Mouse (Mus musculus): ENCODE measurements at regions not wholly inside any gene's neighbourhood (a gene's known extent, or its start where the extent isn't known, plus 50 kb on each side); places are given as distances from the start of the nearest gene placed in this dataset.
"Not testable (repeated sequence)": the region's sequence is repeated elsewhere in the genome, so short reads cannot be mapped to it uniquely, and the experiment has no call there.

GRCm38 (mm10) chr4:89550515-89550914 is 128.7 kb upstream of the Dmrta1 start:
- 78% methylated on average over 2 of the region's 2 CpGs for WGBS
- H3K4me1 ChIP-seq (ENCODE audit: control insufficient read depth, insufficient read depth, low read length) = no peaks in the 10 kb centered on the region
- no peak overlapping the region for H3K9ac ChIP-seq (ENCODE audit: low read depth, low read length, severe bottlenecking)
- H3K27me3 ChIP-seq (ENCODE audit: control insufficient read depth, insufficient read depth, low read length) = no peaks in the 10 kb centered on the region
- H3K27ac ChIP-seq (replicated peaks; ENCODE audit: low read depth, low read length) = no peak overlapping the region
- H3K4me3 ChIP-seq (replicated peaks; ENCODE audit: low read length) = no peak overlapping the region
- no peak for TF ChIP-seq POLR2A (IDR thresholded peaks at IDR 0.05; ENCODE audit: borderline replicate concordance, extremely low read depth, insufficient read depth, insufficient read length)
- H3K9me3 ChIP-seq (ENCODE audit: control insufficient read depth, low read length) = no peaks in the 10 kb centered on the region
- no peaks in the 10 kb centered on the region for H3K36me3 ChIP-seq (ENCODE audit: control insufficient read depth, insufficient read depth, low read length)
- ATAC-seq (ENCODE audit: low FRiP score, low read depth) (no peak), DNase-seq (ENCODE audit: low spot score) (no peak)
- no peak overlapping the region for H3K4me2 ChIP-seq (replicated peaks; ENCODE audit: low read depth, low read length, severe bottlenecking)

GRCm38 (mm10) chr4:89532462-89532861 is 146.8 kb upstream of the Dmrta1 start:
- ATAC-seq (ENCODE audit: low FRiP score, low read depth) = no peak
- no peak overlapping the region for H3K9ac ChIP-seq (ENCODE audit: low read depth, low read length, severe bottlenecking)
- no peak overlapping the region for H3K4me2 ChIP-seq (replicated peaks; ENCODE audit: low read depth, low read length, severe bottlenecking)
- peak; percentile 35 for DNase-seq (ENCODE audit: low spot score)
- TF ChIP-seq POLR2A (IDR thresholded peaks at IDR 0.05; ENCODE audit: borderline replicate concordance, extremely low read depth, insufficient read depth, insufficient read length) = no peak
- H3K27ac ChIP-seq (replicated peaks; ENCODE audit: low read depth, low read length) = no peak overlapping the region
- WGBS = 17% methylated on average over 4 of the region's 4 CpGs
- H3K9me3 ChIP-seq (ENCODE audit: control insufficient read depth, low read length) = no peaks in the 10 kb centered on the region
- no peak overlapping the region for H3K4me3 ChIP-seq (replicated peaks; ENCODE audit: low read length)
- H3K4me1 ChIP-seq (ENCODE audit: control insufficient read depth, insufficient read depth, low read length) = no peaks in the 10 kb centered on the region
- no peaks in the 10 kb centered on the region for H3K27me3 ChIP-seq (ENCODE audit: control insufficient read depth, insufficient read depth, low read length)
- no peaks in the 10 kb centered on the region for H3K36me3 ChIP-seq (ENCODE audit: control insufficient read depth, insufficient read depth, low read length)

GRCm38 (mm10) chr4:89530050-89530911 is 149.0 kb upstream of the Dmrta1 start:
- DNase-seq (ENCODE audit: low spot score) = no peak
- H3K9me3 ChIP-seq (ENCODE audit: control insufficient read depth, low read length) = no peaks in the 10 kb centered on the region
- 73% methylated on average over 5 of the region's 5 CpGs for WGBS

GRCm38 (mm10) chr4:89527966-89528365 is 151.3 kb upstream of the Dmrta1 start:
- H3K9me3 ChIP-seq (ENCODE audit: control insufficient read depth, low read length) = no peaks in the 10 kb centered on the region
- DNase-seq (ENCODE audit: low spot score) (no peak), ATAC-seq (ENCODE audit: low FRiP score, low read depth) (no peak)
- H3K9ac ChIP-seq (ENCODE audit: low read depth, low read length, severe bottlenecking) = no peak overlapping the region
- no peak overlapping the region for H3K4me2 ChIP-seq (replicated peaks; ENCODE audit: low read depth, low read length, severe bottlenecking)
- H3K27me3 ChIP-seq (ENCODE audit: control insufficient read depth, insufficient read depth, low read length) = peaks cover 21% of the 10 kb centered on the region
- H3K36me3 ChIP-seq (ENCODE audit: control insufficient read depth, insufficient read depth, low read length) = no peaks in the 10 kb centered on the region
- H3K4me3 ChIP-seq (replicated peaks; ENCODE audit: low read length) = no peak overlapping the region
- no peaks in the 10 kb centered on the region for H3K4me1 ChIP-seq (ENCODE audit: control insufficient read depth, insufficient read depth, low read length)
- no peak for TF ChIP-seq POLR2A (IDR thresholded peaks at IDR 0.05; ENCODE audit: borderline replicate concordance, extremely low read depth, insufficient read depth, insufficient read length)
- WGBS = 53% methylated on average over 1 of the region's 1 CpGs
- H3K27ac ChIP-seq (replicated peaks; ENCODE audit: low read depth, low read length) = no peak overlapping the region

More at GRCm38 (mm10) chr4:89530050-89530911, 149.0 kb upstream of the Dmrta1 start:
- Histone ChIP-seq H3K4me3 (replicated peaks; ENCODE audit: low read length) (no peak overlapping the region), H3K4me1 (ENCODE audit: control insufficient read depth, insufficient read depth, low read length) (no peaks in the 10 kb centered on the region), H3K9ac (ENCODE audit: low read depth, low read length, severe bottlenecking) (no peak overlapping the region), H3K4me2 (replicated peaks; ENCODE audit: low read depth, low read length, severe bottlenecking) (no peak overlapping the region), H3K36me3 (ENCODE audit: control insufficient read depth, insufficient read depth, low read length) (no peaks in the 10 kb centered on the region), H3K27ac (replicated peaks; ENCODE audit: low read depth, low read length) (no peak overlapping the region), H3K27me3 (ENCODE audit: control insufficient read depth, insufficient read depth, low read length) (peaks cover 5% of the 10 kb centered on the region)
- no peak for TF ChIP-seq POLR2A (IDR thresholded peaks at IDR 0.05; ENCODE audit: borderline replicate concordance, extremely low read depth, insufficient read depth, insufficient read length)
- ATAC-seq (ENCODE audit: low FRiP score, low read depth) = no peak

GRCm38 (mm10) chr4:89527326-89527725 is 151.9 kb upstream of the Dmrta1 start:
- Histone ChIP-seq H3K36me3 (ENCODE audit: control insufficient read depth, insufficient read depth, low read length) (no peaks in the 10 kb centered on the region), H3K9ac (ENCODE audit: low read depth, low read length, severe bottlenecking) (no peak overlapping the region), H3K4me1 (ENCODE audit: control insufficient read depth, insufficient read depth, low read length) (no peaks in the 10 kb centered on the region), H3K9me3 (ENCODE audit: control insufficient read depth, low read length) (no peaks in the 10 kb centered on the region), H3K4me2 (replicated peaks; ENCODE audit: low read depth, low read length, severe bottlenecking) (no peak overlapping the region), H3K27ac (replicated peaks; ENCODE audit: low read depth, low read length) (no peak overlapping the region), H3K4me3 (replicated peaks; ENCODE audit: low read length) (no peak overlapping the region), H3K27me3 (ENCODE audit: control insufficient read depth, insufficient read depth, low read length) (peaks cover 21% of the 10 kb centered on the region)
- ATAC-seq (ENCODE audit: low FRiP score, low read depth) (no peak), DNase-seq (ENCODE audit: low spot score) (no peak)
- whole genome bisulfite sequencing = 64% methylated on average over 7 of the region's 7 CpGs
- no peak for TF ChIP-seq POLR2A (IDR thresholded peaks at IDR 0.05; ENCODE audit: borderline replicate concordance, extremely low read depth, insufficient read depth, insufficient read length)

GRCm38 (mm10) chr4:89525525-89525924 is 153.7 kb upstream of the Dmrta1 start:
- not testable (repeated sequence) for H3K4me3 ChIP-seq (replicated peaks; ENCODE audit: low read length); ATAC-seq (ENCODE audit: low FRiP score, low read depth); H3K9me3 ChIP-seq (ENCODE audit: control insufficient read depth, low read length); H3K9ac ChIP-seq (ENCODE audit: low read depth, low read length, severe bottlenecking); DNase-seq (ENCODE audit: low spot score); H3K4me2 ChIP-seq (replicated peaks; ENCODE audit: low read depth, low read length, severe bottlenecking); H3K36me3 ChIP-seq (ENCODE audit: control insufficient read depth, insufficient read depth, low read length); H3K27ac ChIP-seq (replicated peaks; ENCODE audit: low read depth, low read length); H3K4me1 ChIP-seq (ENCODE audit: control insufficient read depth, insufficient read depth, low read length)
- WGBS = 55% methylated on average over 4 of the region's 4 CpGs
- H3K27me3 ChIP-seq (ENCODE audit: control insufficient read depth, insufficient read depth, low read length) = peaks cover 25% of the 10 kb centered on the region
